Mouse (Mus musculus): Measurements from ENCODE around the gene Cd8a. TPM values are rescaled to one million over a fixed set of nuclear protein-coding genes. Genes with fewer than 3 reads are reported as not detected.

The Cd8a gene
- polyA plus RNA-seq, 1 experiment from 2014 or later: 0.07 TPM

- Histone ChIP-seq H3K79me2 (ENCODE audit: inconsistent target) (no peaks in the 10 kb centered on the region), H3K27ac (no peak overlapping the region), H3K36me3 (ENCODE audit: inconsistent target) (no peaks in the 10 kb centered on the region), H3K4me3 (ENCODE audit: inconsistent target) (no peak overlapping the region)
- 82% methylated on average over 10 of the region's 10 CpGs for WGBS (ENCODE audit: missing documents)
These were observed 20.3 kb upstream of the Cd8a start for GRCm38 (mm10) chr6:71352866-71353427.

DNA sequence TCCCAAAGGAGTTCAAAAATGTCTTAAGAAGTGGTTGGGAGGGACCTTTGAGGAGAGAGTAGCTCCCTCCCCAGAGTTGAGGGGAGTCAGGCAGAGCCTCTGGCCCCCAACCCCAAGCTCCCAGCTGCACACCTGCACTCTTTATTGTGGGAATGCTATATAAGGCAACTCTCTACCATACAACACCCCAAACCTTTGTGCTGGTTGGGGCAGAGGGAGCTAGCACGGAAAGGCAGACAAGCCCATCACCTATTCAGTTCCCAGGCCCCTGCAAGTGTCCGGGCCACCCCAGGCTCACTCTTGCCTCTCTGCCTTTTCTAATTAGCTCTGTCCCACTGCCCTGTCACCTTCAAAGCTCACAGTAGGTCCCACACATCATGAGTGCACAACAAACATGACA lies 19.5 kb upstream of the Cd8a start:
- no peak overlapping the region for H3K4me3 ChIP-seq (ENCODE audit: inconsistent target)
- H3K27ac ChIP-seq: no peak overlapping the region
- H3K79me2 ChIP-seq (ENCODE audit: inconsistent target): no peaks in the 10 kb centered on the region
- no peaks in the 10 kb centered on the region for H3K36me3 ChIP-seq (ENCODE audit: inconsistent target)
- 94% methylated on average over 2 of the region's 2 CpGs for WGBS (ENCODE audit: missing documents)

DNA sequence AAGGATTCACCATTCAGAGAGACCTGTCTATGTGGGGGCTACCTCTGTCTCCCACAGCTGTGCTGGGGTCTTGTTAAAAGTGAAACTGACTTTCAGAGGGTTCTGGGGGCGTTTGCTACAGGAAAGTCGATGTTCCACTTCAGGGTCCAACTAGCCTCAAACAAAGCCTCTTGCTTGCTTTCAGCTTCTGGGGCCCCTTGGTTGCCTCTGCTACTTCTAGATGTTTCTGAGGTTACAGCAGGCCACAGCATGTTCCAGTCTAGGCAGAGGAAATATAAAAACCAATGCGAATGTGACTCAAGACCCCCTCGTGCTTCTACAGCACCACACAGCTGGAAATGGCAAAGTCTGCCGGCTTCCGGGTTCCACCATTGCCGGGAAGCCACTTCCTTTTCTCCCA lies 15.7 kb upstream of the Cd8a start:
- Histone ChIP-seq H3K36me3 (ENCODE audit: inconsistent target) (no peaks in the 10 kb centered on the region), H3K79me2 (ENCODE audit: inconsistent target) (no peaks in the 10 kb centered on the region), H3K4me3 (ENCODE audit: inconsistent target) (no peak overlapping the region), H3K27ac (no peak overlapping the region)
- WGBS (ENCODE audit: missing documents): 83% methylated on average over 7 of the region's 7 CpGs

- H3K79me2 ChIP-seq (ENCODE audit: inconsistent target): no peaks in the 10 kb centered on the region
- H3K27ac ChIP-seq: no peak overlapping the region
- 75% methylated on average over 4 of the region's 4 CpGs for WGBS (ENCODE audit: missing documents)
- H3K36me3 ChIP-seq (ENCODE audit: inconsistent target): no peaks in the 10 kb centered on the region
- H3K4me3 ChIP-seq (ENCODE audit: inconsistent target): no peak overlapping the region
These were observed 13.0 kb upstream of the Cd8a start for GRCm38 (mm10) chr6:71360221-71360620.

DNA sequence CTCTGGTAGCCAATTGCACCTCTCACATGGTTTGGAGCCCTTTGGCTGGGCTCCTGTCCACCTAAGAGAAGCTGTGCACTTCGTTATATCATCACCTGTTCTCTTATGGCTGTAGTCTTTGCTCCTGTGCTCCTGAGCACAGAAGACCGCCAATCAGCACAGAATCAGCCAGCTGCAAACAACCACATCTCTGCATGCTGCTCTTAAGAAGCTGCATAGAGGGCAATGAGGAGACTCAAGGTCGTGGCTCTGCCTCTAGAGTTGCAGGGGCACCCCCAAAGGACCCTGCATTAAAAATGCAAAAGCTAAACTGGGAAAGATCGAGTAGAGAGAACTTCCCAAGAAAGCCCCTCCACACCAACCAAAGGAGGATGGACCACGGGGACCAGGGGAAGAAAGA lies 12.5 kb upstream of the Cd8a start:
- Histone ChIP-seq H3K79me2 (ENCODE audit: inconsistent target) (no peaks in the 10 kb centered on the region), H3K27ac (no peak overlapping the region), H3K36me3 (ENCODE audit: inconsistent target) (no peaks in the 10 kb centered on the region), H3K4me3 (ENCODE audit: inconsistent target) (no peak overlapping the region)
- WGBS (ENCODE audit: missing documents): 82% methylated on average over 4 of the region's 5 CpGs

- Histone ChIP-seq H3K4me3 (ENCODE audit: inconsistent target) (no peak overlapping the region), H3K36me3 (ENCODE audit: inconsistent target) (no peaks in the 10 kb centered on the region), H3K79me2 (ENCODE audit: inconsistent target) (no peaks in the 10 kb centered on the region), H3K27ac (no peak overlapping the region)
- 82% methylated on average over 10 of the region's 10 CpGs for WGBS (ENCODE audit: missing documents)
These were observed 12.0 kb upstream of the Cd8a start for GRCm38 (mm10) chr6:71361156-71361670.

DNA sequence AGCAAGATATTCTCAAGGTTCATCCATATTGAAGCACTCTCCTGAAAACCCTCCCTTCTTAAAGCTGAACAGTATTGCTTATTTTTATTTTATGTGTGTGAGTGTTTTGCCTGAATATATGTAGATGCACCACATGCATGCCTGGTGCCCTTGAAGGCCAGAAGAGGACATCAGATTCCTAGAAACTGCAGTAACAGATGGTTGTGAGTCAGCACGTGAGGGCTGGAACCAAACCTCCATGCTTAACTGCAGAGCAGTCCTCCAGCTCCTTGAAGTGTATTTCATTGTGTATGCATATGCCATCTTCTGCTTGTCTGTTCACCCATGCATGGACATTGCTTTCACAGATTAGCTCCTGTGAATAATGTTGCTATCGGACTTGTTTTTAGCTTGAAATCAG lies 9.2 kb upstream of the Cd8a start:
- Histone ChIP-seq H3K79me2 (ENCODE audit: inconsistent target) (no peaks in the 10 kb centered on the region), H3K27ac (no peak overlapping the region), H3K4me3 (ENCODE audit: inconsistent target) (no peak overlapping the region), H3K36me3 (ENCODE audit: inconsistent target) (no peaks in the 10 kb centered on the region)
- WGBS (ENCODE audit: missing documents): 85% methylated on average over 2 of the region's 2 CpGs

DNA sequence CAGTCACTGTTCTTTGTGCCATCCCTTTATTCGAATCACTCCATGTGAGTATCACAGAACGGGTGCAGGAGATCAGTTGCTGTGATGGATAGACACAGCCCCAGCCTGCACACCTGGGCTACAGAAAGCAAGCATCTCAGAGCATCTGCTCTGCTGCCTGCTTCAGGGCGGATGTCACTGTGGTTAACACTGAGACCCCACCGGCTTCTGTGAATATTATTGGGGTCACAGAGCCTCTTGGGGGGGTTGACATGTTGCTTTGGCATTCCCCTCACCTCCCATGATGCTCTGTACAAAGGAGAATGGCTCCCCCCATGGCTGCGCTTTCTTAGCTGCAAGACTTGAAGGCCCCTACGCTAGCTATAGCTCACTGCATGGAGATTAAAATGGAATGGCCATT lies 3.8 kb upstream of the Cd8a start:
- H3K4me3 ChIP-seq (ENCODE audit: inconsistent target): no peak overlapping the region
- WGBS (ENCODE audit: missing documents): 91% methylated on average over 6 of the region's 6 CpGs
- H3K79me2 ChIP-seq (ENCODE audit: inconsistent target): no peaks in the 10 kb centered on the region
- H3K36me3 ChIP-seq (ENCODE audit: inconsistent target): no peaks in the 10 kb centered on the region
- H3K27ac ChIP-seq: no peak overlapping the region

- Histone ChIP-seq H3K79me2 (ENCODE audit: inconsistent target) (no peaks in the 10 kb centered on the region), H3K4me3 (ENCODE audit: inconsistent target) (no peak overlapping the region), H3K36me3 (ENCODE audit: inconsistent target) (no peaks in the 10 kb centered on the region), H3K27ac (no peak overlapping the region)
- 93% methylated on average over 4 of the region's 5 CpGs for WGBS (ENCODE audit: missing documents)
These were observed 2.1 kb upstream of the Cd8a start for GRCm38 (mm10) chr6:71371085-71371605.

- WGBS (ENCODE audit: missing documents): 92% methylated on average over 5 of the region's 5 CpGs
These were observed 1.0 kb upstream of the Cd8a start for GRCm38 (mm10) chr6:71372041-71372720.

DNA sequence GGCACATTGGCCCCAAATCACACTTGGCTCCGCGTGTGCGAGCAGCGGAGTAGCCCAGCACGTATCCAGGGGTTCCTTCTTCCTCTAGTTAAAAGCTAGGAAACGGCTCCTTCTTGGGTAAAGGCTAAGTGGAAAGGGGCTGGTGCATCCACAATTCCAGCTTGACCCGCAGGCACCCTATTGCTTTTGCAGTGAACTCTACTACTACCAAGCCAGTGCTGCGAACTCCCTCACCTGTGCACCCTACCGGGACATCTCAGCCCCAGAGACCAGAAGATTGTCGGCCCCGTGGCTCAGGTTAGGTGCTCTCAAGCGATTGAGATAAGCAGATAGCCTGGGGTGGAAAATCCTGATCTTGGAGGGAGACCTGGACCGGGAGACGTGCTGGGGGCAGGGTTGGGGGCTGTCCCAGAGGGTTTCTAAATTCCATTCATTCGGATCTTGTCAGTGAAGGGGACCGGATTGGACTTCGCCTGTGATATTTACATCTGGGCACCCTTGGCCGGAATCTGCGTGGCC lies 1.1 kb downstream of the Cd8a start:
- no peaks in the 10 kb centered on the region for H3K36me3 ChIP-seq (ENCODE audit: inconsistent target)
- WGBS (ENCODE audit: missing documents): 91% methylated on average over 19 of the region's 19 CpGs

More at GRCm38 (mm10) chr6:71372041-71372720, 1.0 kb upstream of the Cd8a start:
- Histone ChIP-seq H3K27ac (no peak overlapping the region), H3K36me3 (ENCODE audit: inconsistent target) (no peaks in the 10 kb centered on the region), H3K79me2 (ENCODE audit: inconsistent target) (no peaks in the 10 kb centered on the region), H3K4me3 (ENCODE audit: inconsistent target) (no peak overlapping the region)

DNA sequence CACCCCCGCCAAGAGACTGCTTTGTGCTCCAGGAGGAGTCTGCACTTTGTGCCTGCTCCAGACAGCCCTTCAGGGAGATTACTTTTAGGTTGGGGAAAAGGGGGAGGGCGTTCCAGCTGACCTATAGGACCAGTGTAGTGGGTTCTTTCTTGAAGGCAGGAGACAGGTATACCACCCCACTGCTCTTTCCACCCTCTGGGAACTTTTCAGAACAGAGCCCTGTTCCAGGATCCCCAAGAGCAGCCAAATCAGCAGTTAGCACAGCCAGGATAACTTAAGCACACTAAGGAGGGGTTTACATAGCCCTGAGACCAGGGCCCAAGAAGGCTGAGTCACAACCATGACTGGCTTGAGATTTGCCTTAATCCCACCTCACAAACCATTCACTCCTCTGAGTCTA lies 1.7 kb downstream of the Cd8a start:
- Histone ChIP-seq H3K4me3 (ENCODE audit: inconsistent target) (no peak overlapping the region), H3K79me2 (ENCODE audit: inconsistent target) (no peaks in the 10 kb centered on the region), H3K27ac (no peak overlapping the region), H3K36me3 (ENCODE audit: inconsistent target) (no peaks in the 10 kb centered on the region)
- 100% methylated on average over 2 of the region's 2 CpGs for WGBS (ENCODE audit: missing documents)

More for the DNA sequence above, 1.1 kb downstream of the Cd8a start:
- no peak overlapping the region for H3K4me3 ChIP-seq (ENCODE audit: inconsistent target)
- no peaks in the 10 kb centered on the region for H3K79me2 ChIP-seq (ENCODE audit: inconsistent target)
- no peak overlapping the region for H3K27ac ChIP-seq

- Histone ChIP-seq H3K79me2 (ENCODE audit: inconsistent target) (no peaks in the 10 kb centered on the region), H3K4me3 (ENCODE audit: inconsistent target) (no peak overlapping the region), H3K27ac (no peak overlapping the region), H3K36me3 (ENCODE audit: inconsistent target) (no peaks in the 10 kb centered on the region)
- WGBS (ENCODE audit: missing documents): 94% methylated on average over 13 of the region's 13 CpGs
These were observed 3.5 kb downstream of the Cd8a start for GRCm38 (mm10) chr6:71376711-71377110.

- Histone ChIP-seq H3K36me3 (ENCODE audit: inconsistent target) (no peaks in the 10 kb centered on the region), H3K4me3 (ENCODE audit: inconsistent target) (no peak overlapping the region), H3K79me2 (ENCODE audit: inconsistent target) (no peaks in the 10 kb centered on the region), H3K27ac (no peak overlapping the region)
- WGBS (ENCODE audit: missing documents): 79% methylated on average over 5 of the region's 5 CpGs
These were observed 8.4 kb downstream of the Cd8a start for GRCm38 (mm10) chr6:71381654-71382053.

GRCm38 (mm10) chr6:71390496-71390895 lies 17.3 kb downstream of the Cd8a start:
- WGBS (ENCODE audit: missing documents): 91% methylated on average over 2 of the region's 2 CpGs
- Histone ChIP-seq H3K79me2 (ENCODE audit: inconsistent target) (no peaks in the 10 kb centered on the region), H3K36me3 (ENCODE audit: inconsistent target) (peaks cover 45% of the 10 kb centered on the region), H3K4me3 (ENCODE audit: inconsistent target) (no peak overlapping the region), H3K27ac (no peak overlapping the region)

Data from macrophage (primary cell).